Mouse (Mus musculus) cerebellum, adult 11-12 months (tissue): ENCODE measurements around the gene Inip.
A peak's percentile ranks its signal among the peaks of the same experiment; 100 is the strongest.
"Not testable (repeated sequence)": the region's sequence is repeated elsewhere in the genome, so short reads cannot be mapped to it uniquely, and the experiment has no call there.

Source experiments
- DNase-seq: peaks from one replicate; pipeline ENCODE4 v3.0.0; 2022

Gene Inip

DNA sequence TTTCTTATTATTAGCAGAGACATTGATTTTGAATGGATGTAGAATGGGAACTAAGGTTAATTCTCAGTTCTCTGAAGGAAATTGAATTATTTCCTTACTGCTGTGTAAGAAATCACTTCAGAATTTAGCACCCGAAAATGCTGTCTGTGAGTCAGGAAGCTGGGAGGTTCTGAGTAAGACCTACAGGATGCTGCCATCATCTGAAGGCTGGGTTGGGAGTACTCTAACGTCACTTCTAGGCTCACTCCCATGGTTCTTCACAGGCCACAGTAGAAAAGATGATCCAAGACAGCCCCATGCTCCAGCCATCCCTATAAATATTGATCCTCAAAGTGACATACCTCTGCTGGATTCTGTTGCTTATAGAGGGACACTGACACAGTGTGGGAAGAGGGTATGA lies 6.1 kb upstream of the Inip start:
- no peak for DNase-seq

DNA sequence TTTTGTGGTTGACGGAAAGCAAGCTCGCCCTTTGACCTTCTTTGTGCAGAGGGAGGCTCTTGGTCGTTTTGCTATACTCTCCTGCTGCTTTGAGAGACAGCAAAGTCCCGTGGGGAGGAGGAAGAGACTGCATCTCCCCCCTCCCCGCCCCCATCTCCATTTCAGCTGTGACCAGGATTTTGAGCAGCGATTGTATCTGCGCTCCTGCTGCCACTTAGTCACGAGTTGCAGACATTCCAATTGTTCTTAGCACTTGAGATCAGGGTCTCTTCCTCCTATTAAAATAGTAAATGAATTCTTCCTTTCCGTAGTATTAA lies 5.4 kb upstream of the Inip start:
- no peak for DNase-seq

- peak; percentile 78 for DNase-seq
Observed at GRCm38 (mm10) chr4:59805968-59806878, 4.8 kb upstream of the Inip start.

DNA sequence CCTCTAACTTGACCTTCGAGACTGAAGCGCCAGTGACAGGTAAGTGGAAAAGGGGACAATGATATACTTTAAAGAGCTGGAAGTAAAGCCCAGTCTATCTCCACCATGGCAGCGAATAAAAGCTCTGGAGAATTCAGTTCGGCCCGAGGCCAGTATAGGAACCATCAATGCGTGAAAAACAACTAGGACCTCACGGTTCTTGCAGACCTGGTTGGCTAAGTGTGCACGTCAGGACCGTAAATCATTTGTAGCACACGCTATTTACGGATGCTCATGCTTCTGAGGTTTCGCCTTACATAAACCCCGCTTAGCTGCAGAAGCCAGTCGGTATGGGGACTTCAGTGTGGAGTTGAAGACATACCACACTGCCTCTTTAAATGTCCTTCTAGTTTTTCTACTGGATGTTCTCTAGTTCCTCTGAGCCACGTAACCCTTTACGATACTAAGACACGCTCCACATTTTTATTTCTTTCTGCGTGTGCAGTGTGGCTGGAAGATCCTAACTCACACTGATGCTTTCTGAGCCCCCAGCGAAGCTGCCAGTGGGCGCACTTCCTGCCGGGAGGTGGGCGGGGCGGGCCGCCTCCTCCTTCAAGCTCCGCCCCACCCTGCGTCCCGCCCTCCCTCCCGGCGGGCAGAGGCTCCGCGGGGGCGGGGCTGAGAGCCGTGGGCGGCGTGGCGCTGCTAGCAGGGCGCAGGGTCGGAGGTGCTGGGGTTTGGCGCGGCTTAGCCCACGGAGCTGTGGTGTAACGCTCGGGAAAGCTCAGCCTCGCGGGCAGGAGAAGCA lies 4.0 kb upstream of the Inip start, which contains the start of gene Snx30:
Snx30 (plus strand) TSS at position 660 of the 787 bp plus-strand sequence.
- DNase-seq: peak; percentile 91

DNA sequence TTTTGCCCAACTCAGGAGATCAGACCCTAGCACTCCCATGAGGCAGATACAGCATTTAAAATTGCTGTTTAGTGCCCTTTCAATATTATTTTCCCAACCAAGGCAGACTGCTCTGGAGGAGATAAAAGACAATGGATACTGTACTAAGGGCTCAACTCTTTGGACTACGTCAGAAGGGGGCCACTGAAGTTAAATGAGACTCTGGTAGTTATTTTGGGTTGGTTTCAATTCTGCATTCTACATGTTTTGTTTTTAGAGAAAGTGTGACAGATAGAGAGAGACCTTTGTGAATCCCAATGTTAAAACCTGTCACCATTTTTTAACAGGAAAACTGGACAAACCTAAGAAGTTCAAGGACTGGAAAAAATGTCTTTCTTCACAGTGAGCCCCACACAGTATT lies 3.4 kb upstream of the Inip start:
- DNase-seq: no peak

GRCm38 (mm10) chr4:59803358-59803757 lies 2.0 kb upstream of the Inip start:
- no peak for DNase-seq

DNA sequence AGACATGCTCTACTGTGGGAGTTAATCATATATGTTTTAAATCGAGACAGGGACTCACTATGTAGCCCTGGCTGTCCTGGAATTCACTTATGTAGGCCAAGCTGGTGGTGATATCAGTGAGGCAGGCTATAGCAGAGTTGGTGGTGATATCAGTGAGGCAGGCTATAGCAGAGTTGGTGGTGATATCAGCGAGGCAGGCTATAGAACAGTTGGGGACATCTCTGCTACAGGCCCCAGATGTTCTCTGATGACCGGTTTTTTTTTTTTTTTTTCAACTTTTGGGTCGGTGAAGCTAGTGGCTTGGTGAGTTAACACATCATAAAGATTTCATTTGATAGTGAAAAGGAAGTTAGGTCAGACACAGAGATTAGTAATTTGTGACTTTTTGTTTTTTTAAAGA lies 1.4 kb upstream of the Inip start:
- DNase-seq: no peak

GRCm38 (mm10) chr4:59802107-59802506 lies 718 bp upstream of the Inip start:
- no peak for DNase-seq

DNA sequence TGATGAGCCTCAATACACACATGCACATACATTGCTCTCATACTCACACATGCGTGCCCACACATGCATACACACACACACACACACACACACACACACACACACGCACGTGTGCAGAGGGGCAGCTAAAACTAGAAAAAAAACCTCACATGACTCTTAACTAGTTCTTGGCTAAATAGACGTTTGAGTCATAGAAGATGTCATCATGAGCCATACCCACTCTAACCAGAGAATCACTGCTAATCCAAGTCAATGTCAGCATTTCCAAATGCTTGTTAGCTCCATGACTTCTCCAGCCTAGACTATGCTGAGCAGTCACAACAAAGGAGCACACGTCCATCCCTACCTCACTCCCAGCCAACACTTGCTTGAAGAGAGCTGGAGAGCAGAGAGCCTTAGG lies 1.2 kb downstream of the Inip start:
- no peak for DNase-seq

DNA sequence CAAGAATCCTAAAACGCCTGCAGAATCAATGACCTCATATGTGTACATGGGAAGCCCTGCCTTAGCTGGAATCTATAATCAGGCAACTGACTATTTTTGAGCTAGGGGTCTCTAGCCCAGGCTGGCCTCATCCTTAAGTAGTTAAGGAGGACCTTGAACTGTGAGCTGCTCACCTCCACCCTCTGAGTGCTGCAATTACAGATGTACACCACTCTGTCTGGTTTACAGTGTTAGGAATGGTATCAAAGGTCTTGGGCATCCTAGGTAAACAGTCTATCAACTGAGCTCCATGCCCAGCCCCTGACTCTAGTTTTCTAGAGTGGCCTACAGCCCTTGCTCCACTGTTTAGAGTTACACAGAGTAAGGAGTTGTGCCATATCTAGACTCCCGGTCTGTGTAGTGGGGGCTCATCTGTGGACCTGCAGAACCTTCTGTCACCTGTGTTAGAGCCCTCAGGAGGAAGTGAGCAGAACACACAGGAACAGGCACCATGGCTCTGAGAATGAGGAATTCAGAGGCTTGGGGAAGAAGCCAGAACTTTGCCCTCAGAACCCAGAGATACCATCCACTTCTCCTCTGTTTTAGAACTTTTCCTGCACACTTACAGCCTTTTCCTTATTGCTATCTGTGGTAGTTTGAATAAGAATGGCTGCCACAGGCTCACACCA lies 5.5 kb downstream of the Inip start:
- DNase-seq: no peak

GRCm38 (mm10) chr4:59794116-59794515 lies 7.3 kb downstream of the Inip start:
- no peak for DNase-seq

DNA sequence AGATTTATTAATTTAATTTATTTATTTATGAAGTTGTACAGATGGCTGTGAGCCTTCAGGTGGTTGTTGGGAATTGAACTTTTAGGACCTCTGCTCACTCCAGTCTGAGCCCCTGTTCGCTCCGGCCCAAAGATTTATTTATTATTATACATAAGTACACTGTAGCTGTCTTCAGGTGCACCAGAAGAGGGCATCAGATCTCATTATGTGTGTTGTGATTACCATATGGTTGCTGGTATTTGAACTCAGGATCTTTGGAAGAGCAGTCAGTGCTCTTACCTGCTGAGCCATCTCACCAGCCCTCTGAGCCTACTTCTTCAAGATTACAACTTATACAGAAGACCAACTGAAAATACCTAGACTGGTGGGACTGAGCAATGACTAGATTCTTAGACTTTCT lies 7.8 kb downstream of the Inip start:
- not testable (repeated sequence) for DNase-seq

- DNase-seq: no peak
Observed at GRCm38 (mm10) chr4:59789015-59789414, 12.4 kb downstream of the Inip start.

- no peak for DNase-seq
Observed at GRCm38 (mm10) chr4:59787126-59787525, 14.3 kb downstream of the Inip start.

DNA sequence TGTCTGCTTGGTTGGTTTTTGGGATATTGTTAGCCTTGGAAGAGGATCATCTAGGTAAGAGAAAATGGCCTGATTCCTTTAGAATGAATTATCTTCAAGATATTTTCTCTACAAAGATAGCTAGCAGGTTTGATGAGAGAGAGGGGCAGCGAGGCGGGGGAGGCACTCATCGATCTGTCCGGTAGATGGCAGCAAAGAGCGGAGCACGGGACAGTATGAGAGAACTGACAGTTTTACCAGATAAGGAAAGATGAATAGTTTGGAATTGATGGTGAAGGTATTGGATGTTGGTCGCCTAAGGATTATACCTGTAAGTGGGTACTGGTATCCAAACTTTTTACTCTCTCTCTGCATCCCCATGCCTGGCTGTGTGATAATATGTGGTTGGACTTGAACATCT lies 14.7 kb downstream of the Inip start:
- DNase-seq: peak; percentile 55

DNA sequence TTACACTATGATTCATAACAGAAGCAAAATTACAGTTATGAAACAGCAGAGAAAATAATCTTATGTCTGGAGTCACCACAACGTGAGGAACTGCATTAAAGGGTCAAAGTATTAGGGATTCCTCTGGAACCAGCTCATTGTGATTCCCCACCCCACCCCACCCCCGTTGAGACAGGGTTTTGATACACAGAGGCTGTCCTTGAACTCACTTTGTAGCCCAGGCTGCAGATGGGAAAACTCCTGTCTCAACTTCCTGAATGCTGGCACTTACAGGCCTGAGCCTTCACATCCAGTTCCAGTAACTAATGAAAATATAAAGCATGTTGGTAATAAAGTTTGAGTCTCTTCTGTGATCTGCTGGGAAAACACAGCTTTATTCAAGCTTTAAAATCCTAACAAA lies 16.0 kb downstream of the Inip start:
- DNase-seq: no peak

- DNase-seq: peak; percentile 96
Observed at GRCm38 (mm10) chr4:59783685-59784279, 17.6 kb downstream of the Inip start.

- DNase-seq: no peak
Observed at GRCm38 (mm10) chr4:59782853-59783684, 18.3 kb downstream of the Inip start.

DNA sequence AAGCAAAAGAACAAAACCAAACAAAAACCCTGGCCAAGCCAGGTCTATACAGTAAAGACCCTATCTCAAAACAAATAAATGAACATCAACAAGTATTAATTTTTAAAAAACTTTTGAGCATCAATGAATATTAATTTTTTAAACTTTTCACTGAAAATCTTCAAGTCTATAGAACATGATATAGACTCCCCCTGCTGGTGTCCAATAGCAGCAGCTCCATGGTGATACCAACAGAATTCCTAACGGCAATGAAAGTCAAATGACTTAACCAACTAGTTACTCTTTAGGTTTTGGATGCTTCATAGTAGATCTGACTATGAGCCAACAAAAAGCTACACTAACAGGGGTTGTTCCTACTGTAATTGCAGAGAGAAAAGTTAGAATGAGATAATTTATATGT lies 20.8 kb downstream of the Inip start:
- no peak for DNase-seq

DNA sequence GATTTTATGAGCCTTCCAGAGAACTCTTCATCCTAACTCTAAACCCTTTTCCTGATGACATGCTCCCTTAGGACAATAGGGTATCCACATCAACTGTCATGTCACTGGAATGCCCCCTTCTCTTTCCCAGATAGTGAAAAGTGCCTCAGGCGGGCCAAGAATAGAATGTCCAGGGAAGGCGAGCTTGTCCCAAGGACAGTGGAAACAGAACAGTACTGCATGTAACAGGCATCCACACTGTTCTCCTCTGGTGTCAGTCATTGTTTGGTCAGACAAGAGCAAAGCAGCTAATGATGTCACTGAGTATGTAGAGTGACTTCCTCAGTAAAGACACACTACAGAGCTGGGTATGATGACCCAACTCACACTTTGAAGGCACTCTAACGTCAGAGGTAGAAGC lies 23.6 kb downstream of the Inip start:
- DNase-seq: no peak

DNA sequence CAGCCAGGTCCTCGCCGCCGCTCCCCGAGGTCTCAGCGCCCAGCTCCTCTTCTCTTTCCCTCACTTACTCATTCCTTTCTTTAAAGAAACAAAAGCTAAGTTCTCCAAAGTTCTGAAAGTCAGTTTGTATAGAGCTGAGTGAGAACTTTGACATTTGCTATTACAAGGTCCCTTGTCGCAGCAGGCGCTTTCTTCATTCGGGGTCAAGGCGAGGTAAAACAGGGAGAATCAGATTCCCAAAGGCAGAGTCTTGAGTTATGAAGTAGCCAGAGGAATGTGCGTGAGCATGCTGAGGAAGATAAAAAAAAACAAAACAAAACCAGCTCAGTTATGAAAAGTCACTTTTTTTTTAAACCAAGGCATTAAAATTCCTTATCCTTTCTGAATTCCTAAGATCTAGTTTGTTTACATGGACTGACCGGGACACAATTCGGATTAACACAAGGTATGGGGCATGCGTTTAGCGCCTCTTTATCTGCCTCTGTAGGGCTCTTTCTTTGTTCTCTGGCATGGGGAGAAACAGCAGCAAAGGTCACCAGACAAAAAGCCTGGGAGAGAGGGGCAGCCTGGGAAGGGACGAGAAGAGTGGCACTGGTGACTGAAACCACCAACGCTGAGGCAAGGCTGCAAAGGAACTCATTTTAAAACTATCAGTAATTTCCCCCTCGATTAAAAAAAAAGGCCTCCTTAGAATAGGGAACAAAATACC lies 29.1 kb downstream of the Inip start:
- no peak for DNase-seq

DNA sequence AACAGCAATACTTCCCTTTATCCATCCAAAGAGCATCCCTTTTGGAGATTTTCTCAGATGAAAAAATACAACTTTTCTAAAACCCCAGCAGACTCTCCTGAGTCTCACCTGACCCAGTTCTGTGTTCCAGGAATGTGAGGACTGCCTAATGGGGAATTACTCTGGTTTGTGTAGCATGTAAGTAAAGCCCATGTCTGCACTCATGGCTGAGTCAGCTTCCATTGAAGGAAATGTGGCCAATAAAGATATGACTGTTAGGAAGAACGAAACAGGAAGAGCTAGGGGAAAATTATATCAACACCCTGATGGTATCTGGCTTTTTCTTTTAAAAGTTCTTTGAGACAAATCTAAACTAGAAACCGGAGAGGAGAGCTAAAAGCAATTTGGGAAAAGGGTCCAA lies 33.7 kb downstream of the Inip start:
- DNase-seq: no peak
